Mouse (Mus musculus) megakaryocyte, embryonic 14.5 days (primary cell): ENCODE data around the gene Plce1. TPM values are rescaled to one million over a fixed set of nuclear protein-coding genes. Genes with fewer than 3 reads are reported as not detected.

ENCODE experiments used
- H3K27me3 ChIP-seq: replicated peaks from 2 replicates; pipeline ENCODE3; 2012; ENCODE audit warnings: inconsistent platforms
- H3K36me3 ChIP-seq: replicated peaks from 2 replicates; pipeline ENCODE3; 2012; ENCODE audit warnings: low read length, inconsistent platforms, mixed read lengths
- H3K4me1 ChIP-seq: 2 replicates; pipeline ENCODE4 v1.6.1; 2012; ENCODE audit warnings: inconsistent platforms
- H3K4me3 ChIP-seq: replicated peaks from 2 replicates; pipeline ENCODE3; 2012; ENCODE audit warnings: moderate library complexity, mild to moderate bottlenecking, inconsistent platforms
- H3K9me3 ChIP-seq: 2 replicates; pipeline ENCODE4 v1.6.1; 2012; ENCODE audit warnings: inconsistent platforms
- FLI1 ChIP-seq: IDR thresholded peaks from 2 replicates; pipeline ENCODE4 v1.6.1; 2012; ENCODE audit warnings: low read length, inconsistent platforms, mixed read lengths
- GATA1 ChIP-seq: IDR thresholded peaks from 3 replicates; pipeline ENCODE4 v1.6.1; 2012; ENCODE audit warnings: mixed read lengths, low read length, inconsistent platforms, borderline replicate concordance
- polyA plus RNA-seq: library from polyadenylated mRNA; stranded (reverse); fragments of >175 nt; gene quantifications from 2 replicates; pipeline ENCODE4 v1.2.3, GENCODE M21; 2012; ENCODE audit warnings: low replicate concordance; ENCODE audit not compliant: insufficient read depth

Plce1 gene
- polyA plus RNA-seq, 1 experiment = 0.01 TPM

DNA sequence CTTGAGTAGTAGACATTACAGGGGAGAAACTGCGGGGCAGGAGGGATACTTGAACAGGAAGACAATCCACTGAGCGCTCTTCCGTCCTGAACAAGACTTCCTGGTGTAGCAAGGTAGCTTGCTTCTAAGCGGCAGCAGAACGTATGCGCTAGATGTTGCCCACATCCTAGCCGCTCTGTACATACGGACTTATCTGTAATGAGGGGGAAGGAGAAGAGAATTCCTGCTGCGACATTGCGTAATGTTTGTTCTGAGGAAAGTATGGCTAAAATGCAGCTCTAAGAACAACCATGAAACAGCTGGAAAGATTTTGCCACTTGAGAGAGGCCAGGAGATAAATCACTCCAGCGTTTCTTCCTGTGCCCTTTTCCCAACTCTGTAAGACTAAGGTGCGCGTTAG lies 177.1 kb downstream of the Plce1 start:
- H3K9me3 ChIP-seq = peaks cover 10% of the 10 kb centered on the region; the same call in 1 of the 2 replicates
- no peak for TF ChIP-seq FLI1
- no peak for TF ChIP-seq GATA1
- no peaks in the 10 kb centered on the region for H3K4me1 ChIP-seq
- H3K36me3 ChIP-seq = no peaks in the 10 kb centered on the region
- no peaks in the 10 kb centered on the region for H3K27me3 ChIP-seq
- H3K4me3 ChIP-seq = no peak overlapping the region

DNA sequence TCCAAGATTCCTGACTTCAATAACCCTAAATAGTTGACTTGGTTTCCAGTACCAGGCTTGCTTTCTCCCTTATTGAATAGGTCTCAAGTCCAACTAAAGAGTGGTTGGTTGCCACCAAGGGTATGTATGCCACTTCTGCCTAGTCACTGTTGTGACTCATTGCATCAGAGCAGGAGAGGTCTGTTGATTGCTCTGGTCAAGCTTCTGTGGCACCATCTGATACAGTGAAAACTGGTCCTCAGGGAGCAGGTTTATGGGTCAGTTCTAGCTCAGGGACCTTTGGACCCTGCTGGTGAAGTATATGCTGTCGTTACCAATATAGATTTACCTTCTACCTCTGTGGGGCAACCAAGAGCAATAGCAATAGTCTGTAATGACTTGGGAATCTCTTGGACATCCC lies 184.5 kb downstream of the Plce1 start:
- Histone ChIP-seq H3K9me3 (no peaks in the 10 kb centered on the region), H3K4me1 (no peaks in the 10 kb centered on the region), H3K4me3 (no peak overlapping the region), H3K27me3 (no peaks in the 10 kb centered on the region), H3K36me3 (no peaks in the 10 kb centered on the region)
- TF ChIP-seq GATA1 (no peak), FLI1 (no peak)

DNA sequence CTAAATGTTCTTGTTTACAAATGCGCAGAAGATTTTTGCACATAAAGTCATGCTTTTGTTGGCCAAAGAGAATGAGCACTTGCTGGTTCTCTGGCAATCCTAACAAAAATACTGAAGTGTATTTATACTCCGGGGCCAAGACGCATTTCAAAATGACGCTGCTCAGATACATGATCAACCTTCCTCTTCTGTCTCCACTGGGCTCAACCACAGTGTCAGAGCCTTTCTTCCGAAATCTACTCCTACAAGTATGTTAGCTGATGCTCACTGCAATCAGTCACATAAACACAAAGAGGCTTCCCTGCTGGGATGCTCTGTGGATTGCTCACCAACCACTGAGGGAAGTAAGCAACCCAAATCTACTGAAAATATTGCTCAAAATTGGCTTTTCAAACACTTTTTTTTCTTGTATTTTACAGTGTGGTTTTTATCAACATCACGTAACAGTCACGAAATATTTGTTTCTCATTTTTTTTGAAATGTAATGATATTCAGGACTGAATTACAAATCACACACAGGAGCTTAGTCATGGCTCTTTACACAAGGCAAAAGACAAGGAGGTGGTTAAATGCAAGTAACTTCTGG lies 191.2 kb downstream of the Plce1 start:
- H3K4me1 ChIP-seq = no peaks in the 10 kb centered on the region
- H3K9me3 ChIP-seq = no peaks in the 10 kb centered on the region
- TF ChIP-seq FLI1 (no peak), GATA1 (no peak)
- no peaks in the 10 kb centered on the region for H3K27me3 ChIP-seq
- H3K4me3 ChIP-seq = no peak overlapping the region
- H3K36me3 ChIP-seq = no peaks in the 10 kb centered on the region

DNA sequence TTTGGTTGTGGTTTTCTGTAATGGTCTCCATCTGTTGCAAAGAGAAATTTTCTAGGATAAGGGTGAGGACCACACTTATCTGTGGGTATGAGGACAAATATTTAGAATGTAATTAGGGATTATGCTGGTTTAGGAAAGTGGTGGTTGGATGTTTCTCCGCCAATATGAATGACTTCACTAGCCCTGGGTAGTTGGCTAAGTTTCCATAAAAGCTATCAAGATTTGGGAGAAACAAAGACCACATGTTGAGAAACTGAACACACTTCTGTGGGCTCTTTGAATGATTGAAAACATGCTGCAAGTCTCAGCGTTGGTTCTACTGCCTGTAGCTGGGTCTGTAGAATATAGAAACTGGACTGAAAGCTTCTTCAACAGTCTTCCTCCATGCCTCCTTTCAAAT lies 193.0 kb downstream of the Plce1 start:
- no peaks in the 10 kb centered on the region for H3K36me3 ChIP-seq
- no peaks in the 10 kb centered on the region for H3K27me3 ChIP-seq
- H3K4me1 ChIP-seq = no peaks in the 10 kb centered on the region
- H3K4me3 ChIP-seq = no peak overlapping the region
- no peaks in the 10 kb centered on the region for H3K9me3 ChIP-seq
- TF ChIP-seq GATA1 (no peak), FLI1 (no peak)

DNA sequence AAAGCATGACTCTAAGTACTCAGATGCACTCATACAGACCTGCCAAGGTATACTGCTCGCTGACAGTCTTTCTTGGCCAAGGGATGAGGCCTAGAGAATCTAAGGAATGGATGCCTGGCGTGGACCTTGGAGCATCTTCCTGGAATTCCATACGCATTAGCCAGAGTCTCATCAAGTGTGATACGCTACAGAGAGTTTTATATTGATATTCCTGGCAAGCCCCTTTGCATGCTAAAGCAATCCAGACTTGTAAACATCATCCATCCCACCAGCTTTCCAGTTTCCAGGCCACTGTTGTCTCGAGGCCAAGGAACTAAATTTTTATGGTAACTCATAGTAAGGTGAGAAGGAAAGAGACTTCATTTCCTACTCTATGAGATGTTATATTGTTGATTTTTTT lies 197.7 kb downstream of the Plce1 start:
- H3K27me3 ChIP-seq = no peaks in the 10 kb centered on the region
- H3K36me3 ChIP-seq = no peaks in the 10 kb centered on the region
- H3K4me1 ChIP-seq = no peaks in the 10 kb centered on the region
- 0 out of 2 replicates have a peak, but pooled peaks cover 3% of the 10 kb centered on the region for H3K9me3 ChIP-seq
- TF ChIP-seq GATA1 (no peak), FLI1 (no peak)
- H3K4me3 ChIP-seq = no peak overlapping the region

DNA sequence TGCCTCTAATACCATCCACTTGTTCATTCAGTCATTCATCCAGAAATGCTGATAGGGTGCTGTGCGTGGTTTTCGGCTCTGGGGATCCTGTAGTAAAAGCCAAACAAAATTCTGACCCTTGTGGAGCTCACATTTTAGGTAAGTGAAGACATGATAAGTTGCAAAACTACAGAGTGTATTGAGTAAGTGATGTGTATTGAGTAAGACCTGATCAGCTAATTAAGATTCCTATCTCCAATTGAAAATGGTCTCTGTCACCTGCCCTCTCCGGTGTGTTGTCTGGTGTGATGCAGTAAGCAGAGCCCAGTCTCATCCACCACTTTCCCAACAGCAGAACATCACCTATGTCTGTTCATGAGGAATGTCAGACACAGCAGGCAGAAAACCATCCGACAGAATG lies 198.6 kb downstream of the Plce1 start:
- no peak for TF ChIP-seq GATA1
- TF ChIP-seq FLI1 = no peak
- Histone ChIP-seq H3K36me3 (no peaks in the 10 kb centered on the region), H3K4me3 (no peak overlapping the region), H3K4me1 (no peaks in the 10 kb centered on the region), H3K27me3 (no peaks in the 10 kb centered on the region), H3K9me3 (0 out of 2 replicates have a peak, but pooled peaks cover 3% of the 10 kb centered on the region)

DNA sequence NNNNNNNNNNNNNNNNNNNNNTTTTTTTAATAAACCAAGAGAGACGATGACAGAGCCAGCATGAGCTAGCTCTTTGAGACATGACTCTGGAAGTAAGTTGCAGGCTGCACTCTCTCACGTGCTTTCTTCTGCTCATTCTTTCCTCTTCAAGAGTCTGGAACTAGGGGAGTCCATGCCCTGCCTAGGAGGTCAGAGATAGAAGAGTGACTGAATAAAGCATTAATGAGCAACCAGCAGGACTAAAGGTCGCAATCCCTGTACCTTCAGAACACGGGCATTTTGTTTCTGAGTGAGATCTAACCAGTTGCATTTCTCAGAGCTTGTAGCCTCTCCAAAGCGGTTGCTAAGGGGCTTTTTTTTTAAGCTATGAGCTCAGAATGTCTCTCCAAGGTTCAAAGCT lies 206.4 kb downstream of the Plce1 start:
- TF ChIP-seq GATA1 (no peak), FLI1 (no peak)
- Histone ChIP-seq H3K27me3 (peaks cover 2% of the 10 kb centered on the region), H3K4me3 (no peak overlapping the region), H3K36me3 (no peaks in the 10 kb centered on the region), H3K4me1 (no peaks in the 10 kb centered on the region), H3K9me3 (0 out of 2 replicates have a peak, but pooled peaks cover 3% of the 10 kb centered on the region)

DNA sequence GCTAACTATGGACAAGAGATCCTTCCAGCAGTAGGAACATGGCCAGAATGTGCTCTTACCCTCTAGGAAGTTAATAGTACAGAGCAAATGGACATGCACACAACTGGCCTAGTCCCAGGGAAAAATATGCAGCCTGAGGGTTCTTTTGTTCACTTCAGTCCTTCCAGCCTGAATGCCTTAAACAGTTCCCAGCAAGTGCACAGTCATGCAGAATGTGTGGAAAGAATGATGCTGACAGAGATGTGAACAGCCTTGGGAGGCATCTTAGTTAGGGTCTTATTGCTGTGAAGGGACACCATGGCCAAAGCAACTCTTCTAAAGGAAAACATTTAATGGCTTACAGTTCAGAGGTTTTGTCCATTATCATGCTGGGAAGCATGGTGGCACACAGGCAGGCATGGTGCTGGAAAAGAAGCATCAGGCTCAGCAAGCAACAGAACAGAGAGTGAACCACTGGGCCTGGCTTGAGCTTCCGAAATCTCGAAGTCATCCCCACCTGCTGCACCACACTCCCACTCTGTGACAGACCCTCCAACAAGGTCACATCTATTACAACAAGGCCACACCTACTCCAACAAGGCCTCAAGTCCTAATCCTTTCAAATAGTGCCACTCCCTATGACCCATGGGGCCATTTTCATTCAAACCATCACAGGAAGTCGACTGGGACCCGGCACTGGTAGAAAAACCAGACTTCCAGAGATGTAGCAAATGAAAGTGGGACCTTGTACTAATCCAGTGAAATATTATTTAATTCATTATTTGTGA lies 208.0 kb downstream of the Plce1 start:
- Histone ChIP-seq H3K9me3 (no peaks in the 10 kb centered on the region), H3K27me3 (peaks cover 2% of the 10 kb centered on the region), H3K4me1 (no peaks in the 10 kb centered on the region), H3K36me3 (no peaks in the 10 kb centered on the region), H3K4me3 (no peak overlapping the region)
- TF ChIP-seq FLI1 (no peak), GATA1 (no peak)

DNA sequence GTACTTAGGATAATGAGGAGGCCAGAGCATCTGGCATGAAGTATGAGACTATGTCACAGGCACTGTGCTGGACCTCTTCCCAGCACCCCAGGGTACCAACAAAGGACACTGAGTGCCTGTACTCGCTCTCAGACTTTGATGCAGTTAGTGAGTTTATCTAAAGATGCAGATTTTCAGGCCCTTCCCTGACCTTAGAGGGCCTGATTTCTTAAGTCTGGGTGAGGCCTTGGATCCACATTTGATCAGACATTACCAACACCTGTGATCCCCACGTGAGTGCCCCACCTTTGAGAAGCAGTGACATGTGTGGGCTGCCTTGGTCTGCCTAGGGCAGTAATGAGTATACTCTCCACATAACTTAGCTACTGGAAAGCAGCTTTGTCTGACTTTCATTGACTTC lies 209.4 kb downstream of the Plce1 start:
- Histone ChIP-seq H3K9me3 (no peaks in the 10 kb centered on the region), H3K4me3 (no peak overlapping the region), H3K36me3 (no peaks in the 10 kb centered on the region), H3K4me1 (no peaks in the 10 kb centered on the region), H3K27me3 (peaks cover 2% of the 10 kb centered on the region)
- no peak for TF ChIP-seq GATA1
- no peak for TF ChIP-seq FLI1

DNA sequence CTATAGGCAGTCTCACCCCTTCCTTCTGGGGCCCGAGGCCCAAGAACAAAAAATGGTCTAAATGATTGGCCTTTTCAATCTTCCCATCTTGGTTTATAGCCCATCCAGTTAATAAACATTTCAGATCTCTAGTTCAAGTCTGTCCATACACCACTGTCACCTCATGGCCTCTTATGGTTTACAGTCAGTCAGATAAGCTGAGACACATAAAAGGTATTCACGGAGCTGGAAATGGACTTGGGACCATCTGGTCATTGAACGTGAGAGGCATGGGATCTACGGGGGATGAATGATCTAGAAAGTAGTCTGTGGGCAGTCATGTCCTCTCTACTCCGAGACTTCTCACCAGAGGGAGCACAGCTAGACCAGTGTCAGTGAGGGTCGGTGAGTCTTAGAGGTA lies 210.6 kb downstream of the Plce1 start:
- TF ChIP-seq GATA1 = no peak
- TF ChIP-seq FLI1 = no peak
- Histone ChIP-seq H3K4me3 (no peak overlapping the region), H3K9me3 (no peaks in the 10 kb centered on the region), H3K36me3 (no peaks in the 10 kb centered on the region), H3K4me1 (no peaks in the 10 kb centered on the region), H3K27me3 (no peaks in the 10 kb centered on the region)

DNA sequence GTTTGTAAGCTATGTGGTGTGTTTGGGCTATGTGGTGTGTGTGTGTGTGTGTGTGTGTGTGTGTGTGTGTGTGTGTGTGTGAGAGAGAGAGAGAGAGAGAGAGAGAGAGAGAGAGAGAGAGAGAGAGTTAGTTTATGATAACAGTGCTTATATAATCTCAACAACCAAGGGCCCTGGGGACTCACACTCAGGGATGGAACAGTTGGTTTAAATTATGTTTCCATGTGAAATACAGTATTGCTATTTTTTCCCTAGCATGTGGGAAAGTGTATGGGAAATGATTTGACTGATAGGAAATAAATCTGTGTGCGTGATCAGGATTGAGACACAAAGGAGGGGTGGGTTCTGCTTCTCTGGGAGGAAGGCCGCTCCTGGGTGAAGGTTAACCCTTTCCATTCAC lies 212.4 kb downstream of the Plce1 start:
- TF ChIP-seq FLI1 (no peak), GATA1 (no peak)

More for the DNA sequence above, 212.4 kb downstream of the Plce1 start:
- Histone ChIP-seq H3K4me1 (no peaks in the 10 kb centered on the region), H3K27me3 (no peaks in the 10 kb centered on the region), H3K36me3 (no peaks in the 10 kb centered on the region), H3K9me3 (no peaks in the 10 kb centered on the region), H3K4me3 (no peak overlapping the region)
